Mouse (Mus musculus) layer of hippocampus, adult 2 months (tissue): Measurements from ENCODE around the gene Zc3h12b. TPM values are rescaled to one million over a fixed set of nuclear protein-coding genes. Genes with fewer than 3 reads are reported as not detected.
"Not testable (repeated sequence)": the region's sequence is repeated elsewhere in the genome, so short reads cannot be mapped to it uniquely, and the experiment has no call there.

Experiments
- DNase-seq, 2 experiments: peaks; one replicate each; pipeline ENCODE4 v3.0.0; 2022; ENCODE audit warnings: low spot score in 2 of 2
- H3K27ac ChIP-seq: fragments of 200-600 bp; 2 replicates; pipeline ENCODE4 v1.8.1; 2022
- H3K4me3 ChIP-seq: fragments of 200-600 bp; 2 replicates; pipeline ENCODE4 v1.8.1; 2022; ENCODE audit warnings: mild to moderate bottlenecking
- CTCF ChIP-seq: fragments of 200-600 bp; conservative IDR thresholded peaks from 2 replicates; pipeline ENCODE4 v1.8.1; 2022; ENCODE audit warnings: antibody characterized with exemption, mild to moderate bottlenecking, moderate library complexity
- total RNA-seq, 2 experiments: library from RNA; stranded (reverse); gene quantifications; 2 replicates each; pipeline ENCODE4 v1.2.3; 2021

Zc3h12b gene
- total RNA-seq, 2 experiments from 2014 or later, result 39.1 to 41.4 TPM

DNA sequence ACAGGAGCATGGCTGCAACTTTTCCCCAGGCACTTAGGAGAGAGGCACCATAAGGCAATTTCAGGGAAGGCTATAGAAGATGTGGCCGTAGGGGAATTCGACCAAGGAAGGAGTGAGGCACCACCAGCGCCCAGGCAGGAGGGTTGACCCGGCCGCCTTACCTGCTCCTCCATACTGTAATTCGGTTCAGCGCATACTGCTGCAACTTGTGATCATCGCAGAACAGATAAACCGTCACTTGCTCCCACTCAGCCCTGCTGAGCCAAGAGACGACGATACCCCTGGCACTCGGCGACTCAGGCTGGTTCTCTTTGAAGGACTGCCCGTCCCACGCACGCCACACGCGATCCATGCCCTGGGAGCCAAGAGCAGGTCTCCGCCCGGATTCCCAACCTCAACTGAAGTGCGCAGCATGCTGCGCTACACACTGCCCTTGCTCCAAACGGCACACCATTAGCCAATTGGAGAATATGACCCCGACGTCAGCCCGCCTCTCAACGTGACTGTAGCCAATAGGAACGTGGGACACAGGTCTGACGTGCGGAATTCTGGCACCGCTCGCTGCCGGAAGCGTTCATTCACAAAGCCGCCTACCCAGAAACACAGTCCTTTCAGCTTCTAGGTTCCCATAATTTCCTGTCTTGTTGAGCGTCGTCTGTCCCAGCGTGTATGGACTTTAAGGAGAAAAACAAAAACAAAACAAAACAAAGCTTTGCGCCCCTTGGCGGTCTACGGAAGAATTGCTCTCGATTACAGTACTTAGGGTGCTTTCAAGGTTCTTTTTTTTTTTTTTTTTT, 245.2 kb downstream of the Zc3h12b start, which contains the start of gene Las1l:
Las1l (minus strand) TSS at position 466 of the 797 bp plus-strand sequence.
- peak within 1 kb of the TSS; percentile 69 for H3K4me3 ChIP-seq
- DNase-seq, result peak; percentile 86 to 91
- H3K27ac ChIP-seq, result peak within 1 kb of the TSS; percentile 79
- TF ChIP-seq CTCF, result peak; percentile 65

- not testable (repeated sequence) for DNase-seq
- Histone ChIP-seq H3K27ac (peak overlapping the region; percentile 65), H3K4me3 (peak overlapping the region; percentile 50)
Measured at GRCm38 (mm10) chrX:95957461-95957860, 246.0 kb downstream of the Zc3h12b start.

GRCm38 (mm10) chrX:95963366-95963765, 251.9 kb downstream of the Zc3h12b start:
- TF ChIP-seq CTCF, result no peak
- Histone ChIP-seq H3K27ac (no peak overlapping the region), H3K4me3 (no peak overlapping the region)
- no peak for DNase-seq

- Histone ChIP-seq H3K4me3 (no peak overlapping the region), H3K27ac (no peak overlapping the region)
- TF ChIP-seq CTCF, result no peak
- DNase-seq, result no peak
Measured at GRCm38 (mm10) chrX:95965036-95965435, 253.6 kb downstream of the Zc3h12b start.

DNA sequence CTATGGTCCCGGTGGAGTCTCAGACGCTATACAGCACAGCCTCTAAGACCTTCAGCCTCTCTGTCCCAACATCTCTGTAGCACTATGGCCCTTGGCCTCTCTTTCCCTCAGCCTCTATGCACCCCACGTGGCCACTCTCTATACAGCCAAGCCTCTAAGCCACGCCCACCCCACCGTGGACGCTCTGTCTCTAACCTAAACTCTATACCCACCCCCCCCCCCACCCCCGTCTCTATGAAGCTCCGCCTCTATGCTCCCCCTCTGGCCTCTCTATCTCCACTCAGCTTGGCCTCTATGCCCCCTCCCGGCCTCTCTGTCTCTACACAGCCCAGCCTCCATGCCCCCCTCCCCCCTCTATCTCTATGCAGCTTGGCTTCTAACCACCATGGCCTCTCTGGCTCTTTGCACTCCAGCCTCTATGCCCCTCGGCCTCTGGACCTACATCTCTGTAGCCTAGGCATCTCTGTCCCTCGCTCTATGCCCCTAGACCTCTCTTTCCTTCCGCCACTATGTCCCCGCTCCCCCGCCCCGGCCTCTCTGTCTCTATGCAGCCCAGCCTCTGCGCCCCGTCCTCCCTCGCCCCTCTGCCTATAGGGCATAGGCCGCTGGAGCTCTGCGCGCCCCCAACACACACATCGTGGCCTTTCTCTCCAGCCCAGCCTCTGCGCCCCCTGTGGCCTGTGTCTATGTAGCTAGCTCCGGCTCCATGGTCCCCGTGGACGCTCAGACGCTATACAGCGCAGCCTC, 256.5 kb downstream of the Zc3h12b start:
- peak; percentile 54 for TF ChIP-seq CTCF
- Histone ChIP-seq H3K4me3 (peak overlapping the region; percentile 52), H3K27ac (peak overlapping the region; percentile 67)
- no peak for DNase-seq

GRCm38 (mm10) chrX:95968594-95968965, 257.1 kb downstream of the Zc3h12b start:
- TF ChIP-seq CTCF, result no peak
- H3K4me3 ChIP-seq, result peak overlapping the region; percentile 52
- H3K27ac ChIP-seq, result peak overlapping the region; percentile 67
- DNase-seq, result peak; percentile 63 to 78

DNA sequence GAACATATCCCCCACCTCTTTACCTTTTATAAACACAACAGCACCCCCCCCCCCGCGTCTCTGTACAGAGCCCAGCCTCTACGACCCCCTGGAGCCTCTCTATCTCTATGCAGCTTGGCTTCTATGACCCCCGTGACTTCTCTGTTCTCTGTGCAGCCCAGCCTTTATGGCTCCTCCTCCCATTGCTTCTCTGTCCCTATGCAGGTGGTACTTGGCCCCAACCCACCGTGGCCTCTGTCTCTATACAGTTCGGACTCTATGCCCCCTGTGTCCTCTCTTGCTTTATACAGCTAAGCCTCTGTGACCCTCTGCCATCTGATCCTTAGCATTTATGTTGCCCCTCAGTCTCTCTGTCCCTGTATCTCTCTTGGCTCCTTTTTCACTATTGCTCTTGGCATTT, 257.6 kb downstream of the Zc3h12b start:
- Histone ChIP-seq H3K4me3 (no peak overlapping the region), H3K27ac (no peak overlapping the region)
- TF ChIP-seq CTCF, result no peak
- DNase-seq, result no peak

- no peak overlapping the region for H3K4me3 ChIP-seq
- DNase-seq, result no peak
- TF ChIP-seq CTCF, result no peak
- H3K27ac ChIP-seq, result no peak overlapping the region
Measured at GRCm38 (mm10) chrX:95969936-95970335, 258.5 kb downstream of the Zc3h12b start.

Other genes starting within 250 kb of the Zc3h12b start
- not detected for gene Asb12, start 153.7 kb upstream of the Zc3h12b start, total RNA-seq
- not detected for gene Pfn5, start 153.6 kb upstream of the Zc3h12b start, total RNA-seq
- gene Zc4h2, start 53.2 kb upstream of the Zc3h12b start, total RNA-seq, result 10 to 100 TPM; 18.9 to 22.2 TPM
- gene Las1l, start 245.3 kb downstream of the Zc3h12b start, total RNA-seq, result 10 to 100 TPM; 51.3 to 65.0 TPM